Mouse (Mus musculus): ENCODE results near the gene Xrra1.
"Not testable (repeated sequence)": the region's sequence is repeated elsewhere in the genome, so short reads cannot be mapped to it uniquely, and the experiment has no call there.

Xrra1 gene

DNA sequence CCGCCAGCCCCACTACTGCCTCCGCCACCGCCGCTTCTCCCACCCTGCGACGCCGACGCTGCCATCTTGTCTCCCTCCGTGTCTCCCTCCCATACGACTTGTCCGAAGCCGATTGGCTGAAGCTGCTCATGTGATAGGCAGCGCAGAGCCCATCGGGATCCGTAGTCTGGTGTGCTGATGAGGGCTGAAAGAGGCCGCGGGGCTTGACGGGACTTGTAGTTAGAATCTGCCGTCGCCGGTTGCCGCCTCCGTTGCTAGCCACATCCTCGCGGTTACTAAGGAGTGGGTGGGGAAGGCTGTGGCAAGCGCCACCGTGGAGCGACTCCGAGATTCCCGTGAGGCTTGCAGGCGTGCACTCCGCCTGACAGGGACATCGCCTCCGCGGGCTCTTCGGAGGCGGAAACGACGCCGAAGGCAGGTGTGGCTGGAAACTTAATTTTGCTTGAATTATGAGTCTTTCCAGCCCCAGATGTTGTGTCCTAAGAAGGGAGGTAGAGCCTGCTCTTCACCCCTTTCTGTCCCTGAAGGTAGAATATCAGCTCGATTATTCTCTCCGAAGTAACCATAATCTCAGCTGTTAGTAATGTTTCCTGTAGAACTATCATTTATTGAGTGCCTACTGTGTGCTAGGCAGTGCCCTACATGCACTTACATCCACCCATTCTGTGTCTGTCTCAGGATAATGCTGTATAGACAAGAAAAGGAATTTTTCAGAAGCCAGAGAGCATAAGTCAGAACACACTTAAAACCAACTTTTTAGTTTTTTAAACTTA is at the start of gene Xrra1:
Gene Xrra1, plus strand, starts transcription at position 304 of the 773 bp plus-strand sequence.
- peak; percentile 97 for DNase-seq

DNA sequence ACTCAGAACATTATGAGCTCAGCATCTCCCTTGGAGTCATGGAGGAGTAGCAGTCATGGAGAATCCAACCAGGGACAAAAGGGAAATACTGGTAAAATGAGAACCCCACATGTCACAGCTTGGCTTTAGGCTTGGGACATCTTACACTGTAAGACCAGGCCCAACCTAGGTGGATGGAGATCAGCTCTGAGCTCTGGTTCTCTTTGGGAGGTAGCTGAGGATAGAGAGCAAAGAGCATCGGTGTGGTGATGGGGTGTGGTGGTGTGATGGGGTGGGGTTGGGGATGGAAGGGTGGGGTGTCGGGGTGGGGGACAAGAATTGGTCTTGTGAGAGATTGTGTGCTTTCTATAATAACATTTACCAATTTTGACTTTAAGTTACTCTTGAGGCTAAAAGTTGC is 48.1 kb upstream of the Xrra1 start:
- no peak for DNase-seq

DNA sequence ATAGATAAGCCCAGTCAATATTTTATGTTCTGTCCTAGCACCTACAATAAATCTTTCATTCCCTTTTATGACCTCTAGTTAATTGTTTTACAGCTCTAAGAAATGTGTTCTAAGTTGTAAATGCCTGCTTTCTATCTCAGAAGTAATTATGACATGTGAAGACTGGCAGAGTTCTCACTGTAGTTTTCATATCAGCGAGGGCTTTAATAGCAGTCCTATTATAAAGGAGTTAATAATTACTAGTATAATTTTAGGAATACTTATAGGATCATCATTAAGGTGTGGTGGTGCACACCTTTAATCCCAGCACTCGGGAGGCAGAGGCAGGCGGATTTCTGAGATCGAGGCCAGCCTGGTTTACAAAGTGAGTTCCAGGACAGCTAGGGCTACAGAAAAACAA is 47.3 kb upstream of the Xrra1 start:
- no peak for DNase-seq

DNA sequence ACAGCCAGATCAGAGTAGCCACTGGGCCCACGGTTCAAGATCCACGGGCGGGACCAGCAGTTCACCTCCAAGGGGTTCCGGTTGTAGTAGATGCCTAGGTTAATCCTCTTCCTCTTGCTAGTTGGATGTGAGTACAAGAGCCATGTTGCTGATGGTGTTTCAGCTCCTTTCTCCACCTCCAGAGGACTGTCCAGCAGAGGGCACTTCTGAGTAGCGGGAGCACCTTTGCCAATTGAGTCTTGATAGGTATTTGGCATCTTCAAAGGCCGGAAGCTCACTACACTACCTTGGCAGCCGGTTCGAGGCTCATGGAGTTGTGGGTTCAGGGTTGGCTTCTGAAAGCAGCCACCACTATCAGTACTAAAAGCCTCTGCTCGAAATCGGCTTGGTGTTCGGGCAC is 45.5 kb upstream of the Xrra1 start:
- no peak for DNase-seq

DNA sequence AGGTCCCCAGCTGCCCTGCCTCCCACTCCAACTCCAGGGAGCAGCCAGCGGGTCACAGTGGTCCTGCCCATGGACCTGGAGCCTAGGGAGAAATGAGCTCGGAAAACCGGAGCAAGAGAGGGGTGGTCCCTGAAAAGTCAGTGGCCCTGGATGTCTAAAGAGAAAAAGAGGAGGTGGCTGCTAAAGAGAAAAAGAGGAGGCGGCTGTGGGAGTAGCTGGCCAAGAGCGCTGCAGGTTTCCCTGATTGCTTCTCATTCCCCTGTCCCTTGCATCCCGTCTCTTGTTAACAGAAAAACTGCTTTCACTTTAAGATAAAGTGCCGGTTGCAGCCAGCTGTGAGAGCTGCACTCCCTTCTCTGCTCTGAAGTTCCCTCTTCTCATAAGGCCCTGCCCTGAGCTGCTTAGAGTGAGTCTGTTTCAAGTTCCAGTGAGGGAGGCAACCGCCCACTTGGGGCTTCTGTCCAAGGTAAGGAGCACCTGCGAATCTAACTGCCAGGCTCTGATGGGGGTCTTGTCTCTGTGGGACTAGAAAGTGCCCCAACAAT is 40.7 kb upstream of the Xrra1 start:
- DNase-seq = not testable (repeated sequence)

DNA sequence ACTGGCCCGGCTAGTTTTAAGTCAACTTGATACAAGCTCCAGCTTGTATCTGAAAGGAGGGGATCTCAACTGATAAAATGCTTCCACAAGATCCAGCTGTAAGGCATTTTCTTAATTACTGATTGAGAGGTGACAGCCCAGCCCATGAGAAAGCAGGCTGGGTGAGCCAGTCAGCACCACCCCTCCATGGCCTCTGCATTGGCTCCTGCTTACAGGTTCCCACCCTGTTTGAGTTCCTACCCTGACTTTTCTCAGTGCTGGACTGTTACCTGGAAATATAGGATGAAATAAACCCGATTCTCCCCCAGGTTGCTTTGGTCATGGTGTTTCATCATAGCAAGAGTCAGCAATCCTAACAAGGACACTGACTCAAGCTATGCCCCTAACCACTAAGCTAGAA is 37.0 kb upstream of the Xrra1 start:
- no peak for DNase-seq

DNA sequence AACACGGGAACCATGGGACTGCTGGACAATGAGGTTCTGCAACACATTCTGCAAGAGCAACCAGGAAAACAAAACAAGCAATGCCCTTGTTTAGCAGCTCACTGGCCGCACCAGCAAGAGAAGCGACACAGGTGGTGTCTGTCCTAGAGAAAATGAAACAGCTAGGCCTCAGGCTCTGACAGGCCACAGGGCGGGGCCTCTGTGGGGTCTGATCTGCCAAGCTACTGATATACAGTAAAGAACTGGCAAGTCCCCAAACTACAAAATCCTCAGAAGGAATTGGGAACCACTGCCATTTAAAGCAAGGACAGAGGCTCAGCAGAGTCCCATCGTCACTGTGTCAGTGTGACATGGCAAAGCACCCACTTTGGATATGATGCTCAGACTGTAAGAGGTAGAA is 36.5 kb upstream of the Xrra1 start:
- DNase-seq = no peak

DNA sequence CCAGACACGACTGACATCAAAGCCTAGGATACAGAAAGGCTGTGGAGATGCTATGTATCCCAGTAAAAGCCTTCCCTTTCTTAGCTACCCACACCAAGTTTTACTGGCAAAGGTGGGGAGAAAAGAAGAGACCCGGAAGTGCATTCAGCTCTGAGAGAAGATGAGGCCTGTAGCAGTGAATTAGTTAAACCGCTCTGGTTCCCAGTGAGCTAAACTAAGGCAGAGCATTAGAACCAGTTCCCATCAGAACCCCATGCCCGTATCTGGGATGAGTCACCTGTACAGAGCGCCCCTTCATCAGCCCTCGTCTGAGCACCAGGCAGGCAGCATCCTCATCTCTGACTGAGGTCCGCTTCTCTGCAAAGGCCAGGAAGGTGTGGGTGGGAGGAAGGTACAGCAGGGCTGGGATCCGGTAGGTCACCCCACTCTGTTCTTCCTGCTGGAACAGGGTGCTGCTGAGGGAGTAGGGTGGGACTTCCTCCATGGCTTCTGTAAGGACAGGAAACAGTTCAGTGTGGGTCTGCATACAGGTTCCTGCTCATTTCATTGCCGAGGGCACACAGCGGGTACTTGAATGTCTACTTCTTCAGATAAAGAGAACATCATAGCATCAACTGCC is 35.8 kb upstream of the Xrra1 start:
- DNase-seq = no peak

DNA sequence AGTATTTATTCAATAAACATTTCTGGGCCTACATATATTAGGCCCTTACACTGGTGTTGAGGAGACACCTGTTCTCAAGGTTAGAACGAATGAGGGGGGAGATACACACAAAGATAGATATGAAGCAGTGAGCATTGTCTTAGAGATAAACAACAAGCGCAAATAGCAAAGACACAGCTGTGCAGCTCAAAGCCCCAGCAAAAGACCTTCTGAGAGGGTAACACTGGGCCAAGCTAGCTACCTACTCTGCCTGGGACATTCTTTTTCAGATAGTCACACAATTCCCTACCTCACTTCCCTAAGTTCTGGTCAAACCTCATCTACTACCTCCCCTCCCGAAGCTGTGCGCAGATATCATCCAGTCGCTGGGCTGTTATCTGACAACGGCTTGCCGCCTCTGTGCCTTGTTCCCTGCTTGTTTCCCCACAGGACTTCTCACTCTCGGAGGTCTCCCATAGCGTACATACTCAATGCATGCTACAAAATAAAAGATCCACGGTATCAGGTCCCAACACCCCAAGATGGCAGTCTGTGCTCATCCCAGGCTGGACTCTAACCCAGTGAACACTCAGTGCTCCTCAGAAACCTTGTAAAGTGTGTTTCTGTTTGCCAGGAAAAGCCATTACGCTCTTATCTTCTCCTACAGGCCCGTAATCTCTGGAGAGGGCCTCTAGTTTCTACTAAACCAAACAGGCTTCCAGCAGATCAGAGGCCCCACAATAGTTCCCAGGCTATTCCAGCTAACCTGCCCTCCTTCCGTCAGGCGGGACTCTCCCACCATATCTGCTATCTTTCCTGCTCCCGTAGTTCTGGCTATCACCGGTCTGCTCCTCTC is 34.0 kb upstream of the Xrra1 start:
- DNase-seq = no peak

DNA sequence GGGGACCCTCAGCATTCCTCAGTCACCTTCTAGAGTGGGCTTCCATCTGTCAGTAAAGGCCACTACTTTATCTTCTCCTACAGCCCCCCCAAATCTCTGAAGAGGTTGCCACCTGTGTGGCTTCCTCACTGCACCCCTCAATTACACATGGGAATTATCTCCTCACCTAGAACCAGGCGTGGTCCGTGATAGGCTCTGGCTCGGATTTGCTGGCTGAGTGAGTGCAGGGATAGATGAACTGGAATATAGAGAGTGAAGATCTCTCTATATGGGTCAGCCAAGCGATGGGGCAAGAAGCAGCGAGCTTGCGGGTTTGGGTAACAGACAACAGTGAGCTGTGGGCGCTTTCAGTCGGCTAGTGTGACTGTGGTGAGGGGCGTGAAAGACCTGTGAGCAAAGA is 33.4 kb upstream of the Xrra1 start:
- DNase-seq = no peak

DNA sequence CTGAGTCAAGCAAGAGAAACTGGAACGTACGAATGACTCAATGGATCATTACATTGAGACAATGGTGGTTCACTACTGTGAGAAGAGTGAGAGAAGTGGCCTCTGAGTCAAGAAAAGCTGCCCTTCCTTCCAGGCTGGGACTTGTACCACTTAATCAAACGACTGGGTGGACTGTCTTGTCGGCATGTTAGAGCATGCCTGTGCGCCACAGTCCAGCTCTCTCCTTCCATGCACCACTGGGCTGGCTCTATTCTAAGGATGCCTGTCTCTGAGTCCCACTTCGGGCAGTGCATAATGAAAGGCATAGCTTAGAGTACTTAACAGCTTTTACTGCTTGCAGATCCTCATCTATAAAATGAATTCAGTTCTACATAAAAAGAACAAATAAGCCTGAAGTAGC is 32.8 kb upstream of the Xrra1 start:
- no peak for DNase-seq

DNA sequence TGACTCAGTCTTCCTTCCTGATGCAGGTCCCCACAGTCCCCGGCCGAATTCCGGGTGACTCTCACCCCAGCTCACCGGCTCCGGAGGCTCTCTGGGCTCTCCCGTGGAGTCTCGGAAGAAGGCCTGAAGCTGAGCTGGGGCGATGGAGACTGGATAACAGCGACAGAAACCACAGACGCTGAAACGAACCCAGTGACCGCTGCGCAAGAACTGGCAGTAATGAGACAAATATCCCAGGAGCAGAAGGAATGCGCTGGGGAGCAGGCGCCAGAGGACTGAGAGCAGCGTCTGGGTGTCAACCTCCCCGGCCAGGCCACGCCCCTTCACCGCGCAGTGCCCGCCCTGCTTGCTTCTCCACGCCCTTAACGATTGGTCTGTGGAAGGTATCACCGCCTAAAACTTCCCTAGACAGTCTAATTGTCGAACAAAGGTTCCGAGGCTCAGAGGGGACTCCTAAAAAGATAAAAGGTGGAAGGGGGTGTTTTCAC is 30.8 kb upstream of the Xrra1 start, which contains the start of gene Neu3:
Gene Neu3, minus strand, starts transcription at position 335 of the 488 bp plus-strand sequence.
- DNase-seq = peak; percentile 96

DNA sequence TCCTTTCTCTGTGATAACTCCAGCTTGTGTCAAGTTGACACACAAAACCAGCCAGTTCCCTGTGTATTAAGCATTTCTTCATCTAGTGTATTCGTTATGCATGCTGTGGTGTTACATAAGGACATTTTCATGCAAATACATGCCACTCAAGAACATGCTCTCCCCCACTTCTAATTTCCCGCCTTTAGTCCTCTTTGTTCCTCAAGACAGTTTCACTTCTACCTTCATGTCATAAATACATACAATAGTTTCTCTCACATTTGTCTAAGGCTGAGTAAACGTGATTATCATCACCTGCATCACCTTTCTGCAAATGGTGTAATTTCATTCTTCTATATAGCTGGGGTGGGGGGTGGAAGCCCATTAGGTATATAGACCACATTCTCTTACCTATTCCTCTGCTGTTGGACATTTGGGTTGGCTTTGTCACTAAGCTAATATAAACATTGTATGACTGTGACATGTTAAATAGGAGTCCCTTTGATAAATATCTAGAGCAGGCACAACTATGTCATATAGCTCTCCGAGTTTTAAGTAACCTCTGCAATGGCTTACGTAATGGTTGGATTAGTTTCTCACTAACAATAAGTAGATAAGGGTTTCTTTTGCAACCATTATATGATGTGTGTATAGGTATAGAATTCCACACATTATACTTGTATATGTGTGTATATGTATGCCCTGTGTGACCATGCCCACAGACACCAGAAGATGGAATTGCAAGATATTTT is 25.6 kb upstream of the Xrra1 start:
- DNase-seq = no peak

DNA sequence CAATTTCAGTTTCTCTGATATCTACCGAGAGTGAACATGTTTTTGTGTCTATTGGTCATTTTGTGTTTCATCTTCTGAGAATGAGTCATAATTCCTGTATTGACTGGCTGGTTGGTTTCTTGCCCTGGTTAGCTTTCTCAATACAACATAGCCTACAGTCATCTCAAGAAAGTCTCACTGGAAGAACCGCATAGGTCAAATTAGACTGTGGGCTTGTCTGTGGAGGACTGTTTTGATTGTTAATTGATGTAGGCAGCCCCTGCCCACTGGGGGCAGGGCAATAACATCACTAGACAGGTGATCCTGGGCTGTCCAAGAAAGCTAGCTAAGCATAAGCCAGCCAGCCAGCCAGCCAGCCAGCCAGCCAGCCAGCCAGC is 25.1 kb upstream of the Xrra1 start:
- DNase-seq = no peak

DNA sequence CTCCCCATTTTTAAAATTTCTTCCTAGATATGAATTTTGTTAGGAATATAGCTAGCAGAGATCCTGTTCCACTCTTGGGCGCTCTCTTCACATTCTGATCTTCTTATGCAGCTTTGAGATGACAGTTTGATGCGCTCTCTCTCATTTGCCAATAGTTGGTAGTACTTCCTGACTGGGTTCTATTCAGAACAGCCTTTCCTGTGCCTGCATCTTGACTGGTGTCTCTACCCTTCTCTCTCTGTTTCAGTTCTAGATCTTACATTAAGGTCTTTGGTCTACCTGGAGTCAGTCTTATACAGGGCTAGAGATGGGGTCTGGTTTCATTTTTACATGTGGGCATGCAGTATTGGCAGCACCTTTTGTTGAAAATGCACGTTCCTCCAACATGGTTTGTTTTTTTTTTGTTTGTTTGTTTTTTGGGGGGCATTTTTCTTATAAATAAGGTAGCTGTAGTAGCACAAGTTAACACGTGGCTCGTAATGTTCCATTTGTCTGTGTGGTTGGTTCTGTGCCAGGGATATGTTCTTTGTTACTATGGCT is 24.5 kb upstream of the Xrra1 start:
- DNase-seq = no peak

DNA sequence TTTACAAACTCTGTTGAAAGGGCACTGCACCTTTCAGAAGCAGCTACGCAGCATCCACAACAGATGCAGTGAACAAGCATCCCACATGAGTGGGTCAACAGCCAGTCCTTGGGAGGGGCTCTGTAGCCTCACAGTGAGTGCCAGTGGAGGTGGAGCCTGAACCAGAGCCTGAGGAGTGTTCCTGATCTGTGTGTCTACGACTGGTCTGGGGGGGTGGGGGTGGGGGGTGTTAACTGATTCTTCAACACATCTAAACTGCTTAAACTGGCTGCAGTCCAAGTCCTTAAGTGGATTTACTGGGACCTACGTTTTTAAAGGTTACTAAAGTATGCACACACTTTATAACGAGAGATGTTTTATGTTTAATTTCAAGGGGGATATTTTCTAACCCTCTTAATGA is 22.1 kb upstream of the Xrra1 start:
- DNase-seq = no peak

DNA sequence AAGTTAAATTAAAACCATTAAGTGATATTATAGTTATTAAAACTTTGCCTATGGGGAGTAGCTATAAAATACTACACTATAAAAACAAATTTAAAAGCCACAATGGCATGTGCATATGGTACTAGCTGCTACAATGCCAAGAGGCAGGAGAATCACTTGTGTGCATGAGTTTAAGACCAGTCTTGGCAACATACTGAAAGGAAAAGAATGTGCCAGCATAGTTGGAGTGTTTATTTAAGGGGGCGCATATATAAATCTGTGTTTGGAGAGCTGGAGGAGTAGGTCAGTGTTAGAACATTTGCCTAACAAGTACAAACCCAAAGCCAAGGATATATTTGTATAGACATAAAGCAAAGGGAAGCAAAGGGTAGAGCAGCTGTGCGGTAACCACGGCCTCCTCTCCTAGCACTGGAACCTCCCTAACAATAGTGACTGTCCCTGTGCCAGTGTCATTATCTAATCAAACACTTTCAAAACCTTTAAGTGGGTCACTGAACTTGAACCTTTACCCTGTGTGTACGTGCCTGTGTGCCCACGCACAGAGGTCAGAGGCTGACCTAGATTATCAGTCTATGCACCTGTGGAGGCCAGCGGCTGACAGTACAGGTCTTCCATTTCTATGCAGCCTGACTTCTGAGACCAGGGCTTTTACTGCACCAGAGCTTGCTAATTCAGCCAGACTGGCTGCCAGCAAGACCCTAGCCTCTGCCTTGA is 21.4 kb upstream of the Xrra1 start:
- no peak for DNase-seq

DNA sequence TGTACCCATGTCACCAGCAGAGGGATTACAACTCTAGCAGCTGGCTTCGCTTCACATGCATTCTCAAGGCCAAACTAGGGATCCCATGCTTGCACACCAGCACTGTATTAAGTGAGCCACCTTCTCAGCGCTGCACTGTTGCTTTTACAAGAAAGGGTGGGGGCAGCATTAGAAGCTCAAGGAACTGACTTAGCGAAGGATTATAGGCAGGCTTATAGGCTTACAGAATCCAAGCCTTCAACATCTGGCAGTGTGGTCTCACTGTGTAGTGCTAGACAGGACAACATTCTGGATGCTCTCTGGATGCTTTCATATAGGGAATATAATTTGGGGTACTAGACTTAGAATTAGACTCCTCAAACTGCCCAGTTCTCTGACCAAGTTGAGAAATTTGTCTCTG is 20.7 kb upstream of the Xrra1 start:
- DNase-seq = no peak

DNA sequence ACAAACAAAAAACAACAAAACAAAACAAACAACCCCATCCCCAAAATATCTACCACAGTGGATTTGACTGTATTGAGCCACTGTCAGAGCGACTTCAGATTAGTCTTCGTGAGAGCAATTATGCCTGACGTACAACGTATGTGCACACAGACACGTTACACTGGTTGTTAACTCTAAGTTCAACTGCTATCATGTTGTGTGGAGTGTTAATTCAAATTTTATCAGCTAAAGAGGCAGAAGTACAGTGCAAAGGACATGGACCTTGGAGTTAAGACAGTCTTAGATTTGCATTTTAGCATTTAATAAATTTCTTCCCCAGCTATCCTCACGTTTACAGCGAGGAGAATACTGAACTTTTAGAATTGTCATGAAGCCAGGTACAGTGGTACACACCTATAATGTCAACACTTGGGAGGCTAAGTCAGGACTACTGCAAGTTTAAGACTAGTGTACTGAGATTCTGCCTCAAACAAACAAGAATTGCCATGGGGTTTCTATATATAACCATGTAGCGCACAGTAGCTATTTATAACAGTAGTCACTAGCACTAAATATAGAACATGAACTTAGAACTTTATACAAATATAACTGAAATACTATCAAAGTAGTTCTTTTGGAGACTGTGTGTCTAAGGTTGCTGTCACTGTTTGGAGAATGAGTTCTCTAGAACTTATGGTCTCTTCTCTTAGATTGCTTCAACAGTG is 13.2 kb upstream of the Xrra1 start:
- DNase-seq = no peak

DNA sequence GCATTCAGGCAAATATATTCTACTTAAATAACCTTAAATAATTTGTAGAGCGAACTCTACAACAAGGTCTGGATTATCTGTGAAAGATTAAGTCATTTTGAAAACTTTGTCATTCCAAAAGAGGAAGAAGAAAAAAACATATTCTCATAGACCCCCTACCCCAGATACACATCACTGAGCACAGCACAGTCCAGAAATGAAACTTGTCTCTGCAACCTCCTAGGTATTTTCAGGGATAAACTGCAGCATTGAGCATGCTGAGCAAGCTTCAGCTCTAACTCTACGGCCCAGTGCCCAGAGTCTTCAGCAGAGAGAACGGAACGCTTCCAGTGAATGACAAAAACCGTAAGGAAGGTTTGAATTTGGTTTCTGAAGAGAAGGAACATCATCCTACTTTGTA is 8.4 kb upstream of the Xrra1 start:
- no peak for DNase-seq

DNA sequence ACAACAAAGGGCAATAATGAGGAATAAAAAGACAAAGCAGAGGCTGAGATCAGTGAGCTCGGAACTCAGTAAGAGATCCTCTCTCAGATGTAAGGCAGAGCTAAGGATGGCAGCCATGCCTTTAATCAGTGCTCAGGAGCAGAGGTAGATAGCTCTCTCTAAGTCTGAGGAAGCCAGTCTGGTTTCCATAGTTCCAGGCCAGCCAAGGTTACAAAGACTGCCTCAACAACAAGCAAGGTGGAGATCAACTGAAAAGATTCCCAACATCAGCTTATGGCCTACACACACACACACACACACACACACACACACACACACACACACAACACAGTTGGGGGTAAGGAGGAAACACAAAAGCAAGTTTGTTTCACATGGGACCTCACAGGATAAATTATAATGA is 7.8 kb upstream of the Xrra1 start:
- DNase-seq = no peak

All from cerebellum, adult 9-11 months (tissue).